Comparison of ENCODE assay signal across 8 mouse cellular contexts in the genomic region with DNA sequence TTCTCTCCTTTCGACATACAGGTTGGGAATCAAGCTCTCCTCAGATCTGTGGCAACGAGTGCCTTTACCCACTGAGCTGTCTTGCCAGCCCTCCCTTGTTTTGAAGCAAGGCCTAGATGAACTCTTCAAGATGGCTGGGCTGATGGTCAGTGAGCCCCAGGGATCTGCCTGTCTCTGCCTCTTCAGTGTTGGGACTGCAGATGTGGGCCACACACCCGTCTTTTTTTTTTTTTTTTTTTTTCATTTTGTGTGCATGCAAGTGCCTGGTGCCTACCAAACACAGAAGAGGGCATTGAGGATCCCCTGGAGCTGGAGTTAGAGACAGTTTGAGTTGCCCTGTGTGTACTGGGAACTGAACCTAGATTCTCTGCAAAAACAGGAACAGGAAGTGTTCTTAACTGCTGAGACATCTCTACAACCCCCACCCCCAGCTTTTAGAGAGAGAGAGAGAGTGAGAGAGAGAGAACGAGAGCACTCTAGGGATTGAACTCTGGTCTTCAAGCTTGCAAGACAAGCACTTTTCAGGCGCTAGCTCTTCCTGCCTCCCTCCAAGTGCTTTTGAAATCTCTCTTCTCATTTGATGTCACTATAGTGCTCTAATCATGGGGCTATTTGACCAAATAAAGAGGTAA. TPM values are rescaled to one million over a fixed set of nuclear protein-coding genes. Genes with fewer than 3 reads are reported as not detected.
DNase-seq lines count a peak whose midpoint lies in the region; ATAC-seq and TF ChIP-seq lines count a peak whose summit lies in the region.

No protein-coding gene starts in this region.

- H3K36me3 ChIP-seq in heart, embryonic 15.5 days, result no peaks in the 10 kb centered on the region
- H3K36me3 ChIP-seq in spleen, adult 2 months (ENCODE audit: control insufficient read depth, insufficient read depth, low read length), result no peaks in the 10 kb centered on the region
- no peaks in the 10 kb centered on the region for H3K36me3 ChIP-seq in limb, embryonic 10.5 days
- no peaks in the 10 kb centered on the region for H3K36me3 ChIP-seq in stomach, embryonic 15.5 days

- no peaks in the 10 kb centered on the region for H3K9me3 ChIP-seq in heart, embryonic 15.5 days (replicated peaks)
- H3K9me3 ChIP-seq in limb, embryonic 10.5 days (replicated peaks), result peaks cover 2% of the 10 kb centered on the region; the same call in 1 of the 2 replicates
- no peaks in the 10 kb centered on the region for H3K9me3 ChIP-seq in stomach, embryonic 15.5 days

- H3K4me1 ChIP-seq in heart, embryonic 15.5 days (replicated peaks), result peaks cover 46% of the 10 kb centered on the region
- H3K4me1 ChIP-seq in spleen, adult 2 months (ENCODE audit: control insufficient read depth, insufficient read depth, insufficient read length), result peaks cover 6% of the 10 kb centered on the region; the same call in 1 of the 2 replicates
- peaks cover 21% of the 10 kb centered on the region for H3K4me1 ChIP-seq in limb, embryonic 10.5 days
- H3K4me1 ChIP-seq in stomach, embryonic 15.5 days, result peaks cover 13% of the 10 kb centered on the region

- WGBS in heart, embryonic 15.5 days, result 78% methylated on average over 5 of the region's 5 CpGs
- 46% methylated on average over 5 of the region's 5 CpGs for WGBS in spleen, adult 2 months
- WGBS in limb, embryonic 10.5 days, result 74% methylated on average over 5 of the region's 5 CpGs
- 72% methylated on average over 5 of the region's 5 CpGs for WGBS in stomach, embryonic 15.5 days

- ATAC-seq in heart, embryonic 15.5 days (replicated peaks; ENCODE audit: insufficient number of reproducible peaks, insufficient read depth, low FRiP score, low read depth), result no peak
- no peak for ATAC-seq in stomach, embryonic 15.5 days (ENCODE audit: insufficient read depth, low FRiP score, low read depth)

- H3K27me3 ChIP-seq in heart, embryonic 15.5 days, result no peaks in the 10 kb centered on the region
- no peaks in the 10 kb centered on the region for H3K27me3 ChIP-seq in spleen, adult 2 months (ENCODE audit: control insufficient read depth, insufficient read depth, low read length)
- peaks cover 60% of the 10 kb centered on the region for H3K27me3 ChIP-seq in limb, embryonic 10.5 days (ENCODE audit: low read depth, poor library complexity, severe bottlenecking)
- no peaks in the 10 kb centered on the region for H3K27me3 ChIP-seq in stomach, embryonic 15.5 days (replicated peaks)

- TF ChIP-seq POLR2A in spleen, adult 2 months (IDR thresholded peaks at IDR 0.05; ENCODE audit: low read depth, low read length), result no peak

- H3K9ac ChIP-seq in heart, embryonic 15.5 days, result no peak overlapping the region
- no peak overlapping the region for H3K9ac ChIP-seq in stomach, embryonic 15.5 days

- H3K4me3 ChIP-seq in heart, embryonic 15.5 days, result no peak overlapping the region
- H3K4me3 ChIP-seq in spleen, adult 2 months (ENCODE audit: extremely low read depth, insufficient read depth, insufficient read length), result no peak overlapping the region
- no peak overlapping the region for H3K4me3 ChIP-seq in limb, embryonic 10.5 days
- H3K4me3 ChIP-seq in stomach, embryonic 15.5 days (replicated peaks), result no peak overlapping the region

- DNase-seq in heart, postnatal 25 days (ENCODE audit: low spot score), result no peak
- DNase-seq in spleen, adult 2 months (ENCODE audit: low read depth in 1 of 2, low spot score in 2 of 2), result no peak
- no peak for DNase-seq in spleen, adult 12 weeks (ENCODE audit: low spot score)
- DNase-seq in limb, embryonic 10.5 days (ENCODE audit: low spot score), result no peak
- no peak for DNase-seq in right cerebral cortex, adult 2 months (ENCODE audit: low spot score in 2 of 2)
- no peak for DNase-seq in retina, embryonic 14.5 days (ENCODE audit: low spot score)

- TF ChIP-seq CTCF in spleen, adult 2 months (IDR thresholded peaks at IDR 0.05; ENCODE audit: extremely low read depth, insufficient read depth, insufficient read length, insufficient replicate concordance), result no peak

- H3K4me2 ChIP-seq in heart, embryonic 15.5 days, result no peak overlapping the region
- H3K4me2 ChIP-seq in stomach, embryonic 15.5 days, result no peak overlapping the region

- H3K27ac ChIP-seq in heart, embryonic 15.5 days, result peak overlapping the region; percentile 48
- peak overlapping the region; percentile 45 for H3K27ac ChIP-seq in spleen, adult 2 months (ENCODE audit: insufficient read depth, low read length)
- H3K27ac ChIP-seq in limb, embryonic 10.5 days, result peak overlapping the region; percentile 46
- peak overlapping the region; percentile 54 for H3K27ac ChIP-seq in stomach, embryonic 15.5 days

- intact Hi-C loops in heart, postnatal 25 days (cut with DNase I), result no loop called here

RNA-seq across cellular contexts. Expression of gene Gpx3, which starts 17.9 kb away (rescaled TPM):
- polyA plus RNA-seq in heart, embryonic 15.5 days (2015; fragmentation: Nextera tagmentation; extraction: Ambion mirVana), result 751 and 850 TPM in 2 replicates
- total RNA-seq in heart, postnatal 25 days (2021), result 100 to 1,000 TPM; 177 to 178 TPM
- polyA plus RNA-seq in spleen, adult 2 months (2012; rRNA removed), result 62.8 and 70.0 TPM in 2 replicates
- 52.0 and 60.7 TPM in 2 replicates for polyA plus RNA-seq in limb, embryonic 10.5 days (2016; fragmentation: Nextera tagmentation; extraction: Ambion mirVana)
- polyA plus RNA-seq in stomach, embryonic 15.5 days (2015; fragmentation: Nextera tagmentation; extraction: Ambion mirVana), result 164 and 171 TPM in 2 replicates

RNA-seq across cellular contexts. Expression of gene Hint1, which starts 18.1 kb away (rescaled TPM):
- polyA plus RNA-seq in heart, embryonic 15.5 days (2015; fragmentation: Nextera tagmentation; extraction: Ambion mirVana), result 497 and 753 TPM in 2 replicates
- 100 to 1,000 TPM; 290 to 301 TPM for total RNA-seq in heart, postnatal 25 days (2021)
- 164 and 168 TPM in 2 replicates for polyA plus RNA-seq in spleen, adult 2 months (2012; rRNA removed)
- polyA plus RNA-seq in limb, embryonic 10.5 days (2016; fragmentation: Nextera tagmentation; extraction: Ambion mirVana), result 550 and 645 TPM in 2 replicates
- polyA plus RNA-seq in stomach, embryonic 15.5 days (2015; fragmentation: Nextera tagmentation; extraction: Ambion mirVana), result 602 and 675 TPM in 2 replicates

RNA-seq across cellular contexts. Expression of gene Lyrm7, which starts 23.6 kb away (rescaled TPM):
- polyA plus RNA-seq in heart, embryonic 15.5 days (2015; fragmentation: Nextera tagmentation; extraction: Ambion mirVana), result 17.5 and 24.7 TPM in 2 replicates
- total RNA-seq in heart, postnatal 25 days (2021), result 10 to 100 TPM; 34.6 to 47.1 TPM
- polyA plus RNA-seq in spleen, adult 2 months (2012; rRNA removed), result 0.42 and 0.48 TPM in 2 replicates
- 6.5 and 7.9 TPM in 2 replicates for polyA plus RNA-seq in limb, embryonic 10.5 days (2016; fragmentation: Nextera tagmentation; extraction: Ambion mirVana)
- polyA plus RNA-seq in stomach, embryonic 15.5 days (2015; fragmentation: Nextera tagmentation; extraction: Ambion mirVana), result 7.5 and 11.6 TPM in 2 replicates
